Mouse (Mus musculus): Measurements from ENCODE around the gene Gbx1.

DNA sequence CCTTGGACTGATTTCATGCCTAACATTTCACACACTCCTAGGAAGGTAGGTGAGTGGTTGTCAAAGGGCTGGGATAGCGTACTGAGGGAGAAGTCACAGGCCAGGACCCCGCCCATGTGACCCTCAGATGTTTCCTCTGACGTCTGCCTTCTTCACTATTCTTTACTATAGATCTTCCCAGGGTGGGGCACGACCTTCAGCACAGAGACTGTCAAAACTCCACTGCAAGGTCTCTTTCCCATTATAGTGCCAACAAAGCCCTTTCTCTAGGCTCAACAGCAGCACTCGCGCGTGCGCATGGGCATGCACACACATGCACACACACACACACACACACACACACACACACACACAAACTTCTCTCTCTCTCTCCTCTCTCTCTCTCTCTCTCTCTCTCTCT lies 3.2 kb downstream of the Gbx1 start:
- TF ChIP-seq CTCF (IDR thresholded peaks at IDR 0.05 in 2 of 3, conservative IDR thresholded peaks at IDR 0.05 in 1 of 3; ENCODE audit: control insufficient read depth in 1 of 3, insufficient read depth in 1 of 3, low read depth in 2 of 3, low read length in 3 of 3, poor library complexity in 1 of 3, severe bottlenecking in 1 of 3) (no peak), USF1 (IDR thresholded peaks at IDR 0.05; ENCODE audit: low read depth, low read length) (no peak), HCFC1 (IDR thresholded peaks at IDR 0.05; ENCODE audit: low read depth, low read length) (no peak), KAT2A (conservative IDR thresholded peaks at IDR 0.05; ENCODE audit: low read depth, low read length) (no peak), TBP (IDR thresholded peaks at IDR 0.05; ENCODE audit: low read depth, low read length) (no peak), TAL1 (IDR thresholded peaks at IDR 0.05; ENCODE audit: low read length) (no peak), POLR2A (IDR thresholded peaks at IDR 0.05; ENCODE audit: control insufficient read depth in 1 of 2, insufficient read depth in 1 of 2, low read depth in 1 of 2, low read length in 2 of 2, poor library complexity in 1 of 2) (no peak), SIN3A (IDR thresholded peaks at IDR 0.05; ENCODE audit: low read length) (no peak), ELF1 (IDR thresholded peaks at IDR 0.05; ENCODE audit: low read depth, low read length) (no peak), MAZ (IDR thresholded peaks at IDR 0.05; ENCODE audit: low read depth, low read length) (no peak), ZNF384 (IDR thresholded peaks at IDR 0.05; ENCODE audit: low read depth, low read length) (no peak), ZC3H11A (IDR thresholded peaks at IDR 0.05; ENCODE audit: low read depth, low read length) (no peak)

Measured in MEL (cell line).